Mouse (Mus musculus) layer of hippocampus, postnatal 10 days (tissue): Measurements from ENCODE around the gene Hoxa9. TPM values are rescaled to one million over a fixed set of nuclear protein-coding genes. Genes with fewer than 3 reads are reported as not detected.

Experiments
- DNase-seq, 2 experiments: peaks; one replicate each; pipeline ENCODE4 v3.0.0; 2021; ENCODE audit warnings: low spot score in 2 of 2
- total RNA-seq, 2 experiments: library from RNA; stranded (reverse); gene quantifications; 2 replicates each; pipeline ENCODE4 v1.2.3; 2021

Gene Hoxa9
- total RNA-seq, 2 experiments from 2014 or later, result not detected

GRCm38 (mm10) chr6:52245040-52245756 is 14.3 kb upstream of the Hoxa9 start:
- DNase-seq, result no peak

- no peak for DNase-seq
Observed at GRCm38 (mm10) chr6:52244471-52245039, 13.7 kb upstream of the Hoxa9 start.

- DNase-seq, result no peak
Observed at GRCm38 (mm10) chr6:52243681-52244121, 12.8 kb upstream of the Hoxa9 start.

- DNase-seq, result no peak
Observed at GRCm38 (mm10) chr6:52242801-52243332, 12.0 kb upstream of the Hoxa9 start.

- DNase-seq, result no peak
Observed at GRCm38 (mm10) chr6:52241001-52241621, 10.2 kb upstream of the Hoxa9 start.

GRCm38 (mm10) chr6:52240389-52241000 is 9.6 kb upstream of the Hoxa9 start, which contains the start of gene Hoxa10:
Hoxa10 (minus strand) TSS chr6:52240854.
- peak; percentile 70 to 71 for DNase-seq

- DNase-seq, result no peak
Observed at GRCm38 (mm10) chr6:52239625-52240388, 8.9 kb upstream of the Hoxa9 start.

- DNase-seq, result no peak
Observed at GRCm38 (mm10) chr6:52238976-52239375, 8.1 kb upstream of the Hoxa9 start.

- DNase-seq, result no peak
Observed at GRCm38 (mm10) chr6:52238155-52238545, 7.3 kb upstream of the Hoxa9 start.

GRCm38 (mm10) chr6:52237346-52238154 is 6.7 kb upstream of the Hoxa9 start:
- no peak for DNase-seq

GRCm38 (mm10) chr6:52236806-52237205 is 5.9 kb upstream of the Hoxa9 start:
- DNase-seq, result no peak

GRCm38 (mm10) chr6:52235866-52236265 is 5.0 kb upstream of the Hoxa9 start:
- no peak for DNase-seq

- DNase-seq, result no peak
Observed at GRCm38 (mm10) chr6:52235267-52235666, 4.4 kb upstream of the Hoxa9 start.

- DNase-seq, result no peak
Observed at GRCm38 (mm10) chr6:52234428-52235140, 3.7 kb upstream of the Hoxa9 start.

GRCm38 (mm10) chr6:52233546-52234427 is 2.9 kb upstream of the Hoxa9 start:
- DNase-seq, result no peak

GRCm38 (mm10) chr6:52232984-52233545 is 2.2 kb upstream of the Hoxa9 start:
- no peak for DNase-seq

GRCm38 (mm10) chr6:52232568-52232965 is 1.7 kb upstream of the Hoxa9 start:
- DNase-seq, result no peak
